Mouse (Mus musculus) frontal cortex, adult 2 months (tissue): ENCODE measurements at regions not wholly inside any gene's neighbourhood (a gene's known extent, or its start where the extent isn't known, plus 50 kb on each side); places are given as distances from the start of the nearest gene placed in this dataset.
A peak's percentile ranks its signal among the peaks of the same experiment; 100 is the strongest.

Experiments used
- DNase-seq, 2 experiments: peaks; one replicate each; pipeline ENCODE4 v3.0.0; 2022; ENCODE audit warnings: low spot score in 1 of 2; ENCODE audit errors: extremely low spot score in 1 of 2

DNA sequence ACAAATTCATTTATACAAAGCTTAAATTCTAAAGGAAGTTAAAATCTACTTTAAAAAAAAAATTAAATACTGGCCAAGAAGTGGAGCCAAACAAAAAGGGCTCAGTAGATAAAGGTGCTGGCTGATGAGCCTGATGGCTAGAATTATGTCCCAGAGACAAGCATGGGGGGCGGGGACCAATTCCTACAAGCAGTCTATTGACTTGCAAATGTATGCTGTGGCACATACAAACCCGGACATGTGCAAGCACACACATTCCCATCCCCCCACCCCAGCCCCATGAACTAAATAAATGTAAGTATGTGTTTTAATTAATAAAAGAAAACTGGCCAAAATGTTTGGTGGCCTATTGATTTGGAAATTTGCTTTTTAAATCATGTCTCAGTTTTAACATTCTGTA lies 366.7 kb upstream of the Cblb start:
- DNase-seq: no peak

- no peak for DNase-seq
Measured at GRCm38 (mm10) chr16:51675101-51675500, 355.9 kb upstream of the Cblb start.

- DNase-seq: no peak
Measured at GRCm38 (mm10) chr16:51675988-51676387, 355.0 kb upstream of the Cblb start.

GRCm38 (mm10) chr16:51690861-51691260 lies 340.2 kb upstream of the Cblb start:
- DNase-seq: no peak

GRCm38 (mm10) chr16:51705026-51705425 lies 326.0 kb upstream of the Cblb start:
- DNase-seq: no peak

DNA sequence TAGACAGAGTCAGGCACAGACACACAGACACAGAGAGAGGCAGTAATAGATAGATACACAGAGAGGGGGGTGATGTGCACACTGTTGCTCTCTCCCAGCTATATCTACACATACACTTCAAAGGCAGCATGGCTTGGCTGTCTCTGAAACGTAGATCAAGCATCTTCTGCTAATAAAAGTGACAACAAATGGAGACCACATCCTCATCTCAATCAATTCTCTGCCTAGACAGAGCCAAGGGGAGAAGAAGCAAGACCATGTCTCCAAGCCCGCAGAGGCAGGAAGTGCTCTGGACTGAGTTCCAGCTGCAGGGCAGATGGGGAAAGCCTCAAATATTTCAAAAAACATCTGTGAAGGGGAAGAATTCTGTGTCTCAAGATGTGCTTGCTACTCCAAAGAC lies 312.3 kb upstream of the Cblb start:
- no peak for DNase-seq

DNA sequence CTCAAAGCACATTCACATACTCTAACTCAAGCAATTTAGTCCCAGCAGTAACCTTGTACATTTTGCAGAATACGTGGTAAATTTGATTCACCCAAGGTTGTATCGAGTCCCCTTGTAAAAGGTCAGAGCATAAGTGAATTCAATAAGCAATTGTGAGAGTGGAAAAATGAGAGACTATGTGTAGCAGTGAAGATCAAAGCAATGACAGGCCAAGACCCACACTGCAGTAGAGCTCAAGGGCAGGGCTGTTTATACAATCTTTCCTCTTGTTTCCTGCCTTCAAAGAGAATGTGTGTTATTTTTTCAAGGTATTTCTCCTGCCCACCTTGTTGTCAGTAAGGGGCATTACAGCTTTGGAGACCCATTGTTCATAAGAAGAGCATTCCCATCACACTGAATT lies 311.4 kb upstream of the Cblb start:
- no peak for DNase-seq

DNA sequence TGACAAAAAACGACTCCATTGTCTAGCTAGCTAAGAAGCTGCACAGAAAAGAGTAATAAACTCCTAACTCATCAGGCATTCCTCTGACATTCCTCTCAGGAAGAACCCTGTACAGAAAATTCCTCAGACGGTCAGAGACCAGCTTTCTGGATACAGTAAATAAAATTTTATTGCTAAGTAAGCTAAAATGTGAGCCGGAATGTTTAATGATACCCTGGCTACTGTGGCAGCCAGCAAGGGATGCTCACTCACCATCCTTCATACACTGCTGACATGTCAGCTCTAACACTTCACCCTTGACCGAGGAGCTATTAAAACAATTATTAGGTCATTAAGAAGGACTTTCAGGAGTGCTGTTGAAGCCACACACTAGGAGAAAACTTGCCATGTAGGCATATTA lies 308.3 kb upstream of the Cblb start:
- no peak for DNase-seq

GRCm38 (mm10) chr16:51741875-51742274 lies 289.1 kb upstream of the Cblb start:
- DNase-seq: no peak

GRCm38 (mm10) chr16:51751878-51752277 lies 279.1 kb upstream of the Cblb start:
- DNase-seq: no peak

GRCm38 (mm10) chr16:51758361-51759227 lies 272.4 kb upstream of the Cblb start:
- peak in 1 of 2 experiments; percentile 33 for DNase-seq

DNA sequence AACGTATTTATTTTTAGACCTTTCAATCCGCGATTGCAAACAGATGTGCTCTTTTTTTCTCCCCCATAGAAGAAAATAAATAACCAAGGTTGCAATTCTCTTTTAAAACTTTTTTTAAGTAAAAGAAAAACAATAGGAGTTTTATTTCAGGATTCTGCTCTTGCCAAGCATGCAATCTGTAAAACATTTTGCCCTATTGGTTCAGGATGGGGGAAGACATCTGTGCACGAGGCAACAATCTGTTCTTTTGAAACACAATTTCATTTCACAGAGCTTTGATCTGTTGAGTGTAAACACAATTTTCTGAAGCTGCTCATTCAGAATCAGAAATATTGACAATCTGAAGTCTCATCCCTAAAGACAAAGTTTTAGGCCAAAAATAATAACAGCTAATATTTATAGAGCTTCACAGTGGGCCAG lies 271.8 kb upstream of the Cblb start:
- peak in 1 of 2 experiments; percentile 20 for DNase-seq

GRCm38 (mm10) chr16:51767556-51767955 lies 263.5 kb upstream of the Cblb start:
- no peak for DNase-seq

- DNase-seq: no peak
Measured at GRCm38 (mm10) chr16:51778920-51779319, 252.1 kb upstream of the Cblb start.

GRCm38 (mm10) chr16:51795003-51795402 lies 236.0 kb upstream of the Cblb start:
- DNase-seq: no peak

- no peak for DNase-seq
Measured at GRCm38 (mm10) chr16:51807323-51807722, 223.7 kb upstream of the Cblb start.

DNA sequence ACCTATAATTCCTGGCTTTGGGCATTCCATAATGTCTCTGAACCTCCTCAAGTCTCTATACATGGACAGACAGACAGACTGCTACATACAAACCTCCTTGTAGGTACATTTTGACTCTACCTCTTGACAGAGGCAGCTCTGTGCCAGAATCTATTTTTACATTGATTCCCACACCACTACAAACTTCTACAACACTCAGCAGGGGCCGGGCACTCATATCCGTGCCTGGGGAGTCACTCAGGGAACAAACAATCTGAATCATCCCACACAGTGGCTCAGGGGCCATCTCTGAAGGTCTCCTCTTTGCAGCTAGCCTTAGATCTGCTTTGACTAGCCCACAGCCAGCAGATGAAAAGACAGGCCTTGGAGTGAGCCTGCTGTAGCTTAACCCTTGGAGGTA lies 221.9 kb upstream of the Cblb start:
- no peak for DNase-seq

DNA sequence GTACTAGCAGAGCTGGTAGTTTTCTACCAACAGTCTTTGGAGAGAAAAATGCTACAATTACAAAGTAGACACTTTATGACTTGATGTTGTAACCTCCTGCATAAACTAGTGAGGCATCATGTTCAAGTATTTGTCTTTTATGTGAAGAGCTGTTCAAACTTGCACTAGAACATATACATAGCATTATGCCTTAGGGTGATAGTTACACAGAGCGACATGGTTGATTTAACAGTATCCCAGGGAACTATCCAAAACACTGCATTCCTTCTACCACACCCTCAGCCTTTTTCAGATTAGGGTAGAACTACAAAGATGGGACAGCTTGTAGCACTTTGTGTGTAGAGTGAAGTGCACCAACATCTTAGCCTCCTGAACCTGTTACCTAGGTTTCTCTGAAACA lies 220.0 kb upstream of the Cblb start:
- DNase-seq: no peak

- DNase-seq: no peak
Measured at GRCm38 (mm10) chr16:51842770-51843169, 188.3 kb upstream of the Cblb start.

DNA sequence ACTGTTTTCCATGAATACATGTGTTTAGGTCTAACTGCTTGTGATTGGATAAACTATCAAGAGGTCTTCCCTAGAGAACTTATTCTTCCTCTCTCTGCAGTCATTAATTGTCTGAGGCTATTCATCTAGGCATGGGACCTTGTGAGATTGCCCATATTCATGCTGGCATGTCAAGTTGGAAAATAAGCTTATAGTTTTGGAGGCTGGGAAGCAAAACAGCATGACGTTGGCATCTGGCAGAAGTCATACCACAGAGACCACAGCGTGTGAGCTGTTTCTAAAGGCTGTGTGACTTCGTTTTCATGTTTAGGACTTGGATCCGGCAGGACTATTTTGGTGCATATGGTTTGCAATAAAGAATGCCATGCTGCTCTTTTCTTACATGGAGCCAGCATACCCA lies 185.5 kb upstream of the Cblb start:
- no peak for DNase-seq

- no peak for DNase-seq
Measured at GRCm38 (mm10) chr16:51880711-51881110, 150.3 kb upstream of the Cblb start.

DNA sequence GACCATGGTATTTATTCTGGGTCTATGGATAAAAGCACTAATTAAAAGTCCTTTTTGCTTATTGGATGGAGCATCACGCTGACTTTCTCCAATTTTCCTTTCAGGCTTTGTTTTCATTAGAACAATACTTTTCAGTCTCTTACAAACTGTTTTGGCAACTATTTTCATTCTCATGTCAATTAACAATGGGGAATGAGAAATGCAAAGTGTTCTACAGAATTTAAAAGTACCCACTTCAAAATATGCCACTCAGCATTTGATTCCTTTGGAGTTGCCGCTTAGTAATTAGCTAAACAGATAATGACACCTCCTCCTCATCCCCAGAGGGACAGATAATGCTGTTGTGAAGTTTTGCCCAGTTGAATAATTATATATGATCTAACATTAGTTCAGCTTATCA lies 149.9 kb upstream of the Cblb start:
- DNase-seq: no peak

DNA sequence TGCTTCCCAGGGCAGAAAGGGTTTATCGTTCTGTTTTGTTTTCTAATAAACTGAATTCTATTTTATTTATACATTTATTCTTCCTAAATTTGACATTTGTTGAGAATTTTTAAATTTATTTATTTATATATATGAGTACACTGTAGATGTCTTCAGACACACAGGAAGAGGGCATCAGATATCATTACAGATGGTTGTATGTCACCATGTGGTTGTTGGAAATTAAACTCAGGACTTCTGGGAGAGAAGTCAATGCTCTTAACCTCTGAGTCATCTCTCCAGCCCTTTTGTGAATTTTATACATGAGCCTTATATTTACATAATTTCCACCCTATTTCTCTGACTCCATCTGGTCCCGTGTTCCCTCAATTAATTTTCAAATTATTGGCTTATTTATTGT lies 147.2 kb upstream of the Cblb start:
- DNase-seq: no peak
